Comparison of ENCODE assay signal across 19 mouse cellular contexts in genomic region chr14:34582740-34583427, GRCm38 (mm10). TPM values are rescaled to one million over a fixed set of nuclear protein-coding genes. Genes with fewer than 3 reads are reported as not detected.
DNase-seq lines count a peak whose midpoint lies in the region; ATAC-seq lines count a peak whose summit lies in the region.
"Had no signal": no experiment of that assay in that cellular context is flagged by ENCODE, and none has a peak within 500 bp of the region (broad histone marks: within the 10 kb centered on the region; RNA-seq: fewer than 3 reads in every experiment).

No protein-coding gene starts in this region.

- peak overlapping the region; percentile 34; the same call in 1 of the 2 replicates for H3K9ac ChIP-seq in heart, embryonic 12.5 days
- no peak overlapping the region for H3K9ac ChIP-seq in hindbrain, embryonic 14.5 days
- H3K9ac ChIP-seq: hindbrain, embryonic 12.5 days; liver, embryonic 15.5 days; neural tube, embryonic 15.5 days had no signal

- no peak for ATAC-seq in heart, embryonic 12.5 days (ENCODE audit: insufficient number of reproducible peaks, low FRiP score)
- no peak for ATAC-seq in hindbrain, embryonic 14.5 days (ENCODE audit: low FRiP score)
- ATAC-seq: intestine, postnatal 0 days had no signal

- peak overlapping the region; percentile 38 for H3K4me2 ChIP-seq in heart, embryonic 12.5 days
- H3K4me2 ChIP-seq in hindbrain, embryonic 14.5 days (replicated peaks) = no peak overlapping the region
- H3K4me2 ChIP-seq: hindbrain, embryonic 12.5 days; liver, embryonic 15.5 days; neural tube, embryonic 15.5 days had no signal

- DNase-seq in heart, adult 11 months = peak; percentile 98
- no peak for DNase-seq in heart, adult 8-10 months (ENCODE audit: low spot score)
- peak; percentile 72 for DNase-seq in Muller cell, postnatal 12 days (ENCODE audit: inconsistent ontology term)
- peak; percentile 75 to 78 for DNase-seq in kidney, adult 8-10 months
- no peak for DNase-seq in frontal cortex, postnatal 36 days (ENCODE audit: low spot score in 2 of 2)
- DNase-seq in hindbrain, embryonic 14.5 days (ENCODE audit: low spot score) = no peak
- DNase-seq in right cerebral cortex, postnatal 25 days = no peak
- DNase-seq: cerebellum, postnatal 25 days; layer of hippocampus, postnatal 36 days; left cerebral cortex, postnatal 4 days; right cerebral cortex, adult 18-20 months had no signal

- H3K9me3 ChIP-seq in heart, embryonic 12.5 days (replicated peaks) = no peaks in the 10 kb centered on the region
- no peaks in the 10 kb centered on the region for H3K9me3 ChIP-seq in hindbrain, embryonic 14.5 days (ENCODE audit: control insufficient read depth, low read length)
- H3K9me3 ChIP-seq: embryonic facial prominence, embryonic 10.5 days; hindbrain, embryonic 12.5 days; liver, embryonic 15.5 days; neural tube, embryonic 15.5 days had no signal

- H3K27ac ChIP-seq in heart, embryonic 12.5 days (ENCODE audit: poor library complexity, severe bottlenecking) = peak overlapping the region; percentile 95
- H3K27ac ChIP-seq in hindbrain, embryonic 14.5 days = no peak overlapping the region
- H3K27ac ChIP-seq: embryonic facial prominence, embryonic 10.5 days; hindbrain, embryonic 12.5 days; liver, embryonic 15.5 days; neural tube, embryonic 15.5 days had no signal

- WGBS in heart, embryonic 12.5 days = 38% methylated on average over 3 of the region's 3 CpGs
- 80% methylated on average over 3 of the region's 3 CpGs for WGBS in hindbrain, embryonic 14.5 days

- H3K36me3 ChIP-seq in heart, embryonic 12.5 days = peaks cover 50% of the 10 kb centered on the region
- H3K36me3 ChIP-seq in hindbrain, embryonic 14.5 days (replicated peaks; ENCODE audit: control insufficient read depth, insufficient read depth) = no peaks in the 10 kb centered on the region
- H3K36me3 ChIP-seq: embryonic facial prominence, embryonic 10.5 days; hindbrain, embryonic 12.5 days; liver, embryonic 15.5 days; neural tube, embryonic 15.5 days had no signal

- H3K4me3 ChIP-seq in heart, embryonic 12.5 days = no peak overlapping the region
- H3K4me3 ChIP-seq in hindbrain, embryonic 14.5 days (replicated peaks; ENCODE audit: low read length) = no peak overlapping the region
- H3K4me3 ChIP-seq: embryonic facial prominence, embryonic 10.5 days; hindbrain, embryonic 12.5 days; liver, embryonic 15.5 days; neural tube, embryonic 15.5 days had no signal

- peaks cover 68% of the 10 kb centered on the region for H3K4me1 ChIP-seq in heart, embryonic 12.5 days (replicated peaks)
- H3K4me1 ChIP-seq in hindbrain, embryonic 14.5 days (replicated peaks; ENCODE audit: control insufficient read depth, insufficient read depth, low read length) = no peaks in the 10 kb centered on the region
- H3K4me1 ChIP-seq: embryonic facial prominence, embryonic 10.5 days; hindbrain, embryonic 12.5 days; liver, embryonic 15.5 days; neural tube, embryonic 15.5 days had no signal

- H3K27me3 ChIP-seq in heart, embryonic 12.5 days (replicated peaks) = no peaks in the 10 kb centered on the region
- H3K27me3 ChIP-seq in hindbrain, embryonic 14.5 days (ENCODE audit: control insufficient read depth, insufficient read depth, low read length) = no peaks in the 10 kb centered on the region
- H3K27me3 ChIP-seq: hindbrain, embryonic 12.5 days; liver, embryonic 15.5 days; neural tube, embryonic 15.5 days had no signal

RNA-seq across cellular contexts. Expression of gene Ldb3, which starts 5.6 kb away (rescaled TPM):
- 1,000 to 10,000 TPM; 1,077 to 1,246 (median 1,126) TPM for total RNA-seq in heart, adult 8-10 months (2022)
- 226 and 239 TPM in 2 replicates for polyA plus RNA-seq in heart, embryonic 12.5 days (2016; fragmentation: Nextera tagmentation; extraction: Ambion mirVana)
- polyA plus RNA-seq in hindbrain, embryonic 14.5 days (2014; fragmentation: Nextera tagmentation; extraction: Ambion mirVana) = 0.68 and 0.76 TPM in 2 replicates
- total RNA-seq: megakaryocyte-erythroid progenitor cell, adult 5-6 weeks had no signal
- polyA plus RNA-seq: embryonic facial prominence, embryonic 10.5 days had no signal

RNA-seq across cellular contexts. Expression of gene Opn4, which starts 17.1 kb away (rescaled TPM):
- 1 to 10 TPM; 1.7 to 2.5 (median 2.4) TPM for total RNA-seq in heart, adult 8-10 months (2022)
- 4.3 and 4.9 TPM in 2 replicates for polyA plus RNA-seq in heart, embryonic 12.5 days (2016; fragmentation: Nextera tagmentation; extraction: Ambion mirVana)
- not detected in 2 replicates for polyA plus RNA-seq in hindbrain, embryonic 14.5 days (2014; fragmentation: Nextera tagmentation; extraction: Ambion mirVana)
- total RNA-seq: adrenal gland, adult 18-20 months; layer of hippocampus, postnatal 36 days; left cerebral cortex, postnatal 4 days; megakaryocyte-erythroid progenitor cell, adult 5-6 weeks had no signal
- polyA plus RNA-seq: hindbrain, embryonic 12.5 days; liver, embryonic 15.5 days had no signal

Comparison
In these comparisons a context has a peak if more than half of its experiments do, and no peak if none do; other contexts are left out.
1. DNase-seq: peak in heart, adult 11 months (single experiment), Muller cell, postnatal 12 days (single experiment) and kidney, adult 8-10 months (2 of 2); none in heart, adult 8-10 months (single experiment), frontal cortex, postnatal 36 days (0 of 2), hindbrain, embryonic 14.5 days (single experiment) and right cerebral cortex, postnatal 25 days (single experiment).
2. RNA of gene Ldb3, which starts 5.6 kb away (polyA plus RNA-seq): 226 to 239 TPM in heart, embryonic 12.5 days; 0.68 to 0.76 TPM in hindbrain, embryonic 14.5 days; every median in the first group is over 100 times any median in the second.